Mouse (Mus musculus) forebrain, embryonic 16.5 days (tissue): ENCODE data around the gene Fgf14. TPM values are rescaled to one million over a fixed set of nuclear protein-coding genes. Genes with fewer than 3 reads are reported as not detected.
"Not testable (repeated sequence)": the region's sequence is repeated elsewhere in the genome, so short reads cannot be mapped to it uniquely, and the experiment has no call there.

Source experiments
- ATAC-seq: fragments of 200-750 bp; cut with Nextera tagmentation; 2 replicates; pipeline ENCODE4 v1.8.0; 2017; ENCODE audit warnings: mild to moderate bottlenecking, moderate library complexity
- H3K27ac ChIP-seq: fragments of 300-500 bp; sonication (generic); 2 replicates; pipeline ENCODE4 v1.5.1; 2014; ENCODE audit warnings: low read length, control low read depth
- H3K27me3 ChIP-seq: fragments of 300-500 bp; sonication (generic); replicated peaks from 2 replicates; pipeline ENCODE4 v1.6.1; 2014; ENCODE audit warnings: low read length; ENCODE audit not compliant: control insufficient read depth, insufficient read depth
- H3K36me3 ChIP-seq: fragments of 300-500 bp; sonication (generic); 2 replicates; pipeline ENCODE4 v1.6.1; 2014; ENCODE audit not compliant: control insufficient read depth, insufficient read depth
- H3K4me1 ChIP-seq: fragments of 300-500 bp; sonication (generic); replicated peaks from 2 replicates; pipeline ENCODE4 v1.6.1; 2014; ENCODE audit warnings: low read length; ENCODE audit not compliant: control insufficient read depth, insufficient read depth
- H3K4me2 ChIP-seq: fragments of 300-500 bp; sonication (generic); 2 replicates; pipeline ENCODE4 v1.6.1; 2014; ENCODE audit warnings: mild to moderate bottlenecking, low read length, control low read depth
- H3K4me3 ChIP-seq: fragments of 300-500 bp; sonication (generic); replicated peaks from 2 replicates; pipeline ENCODE4 v1.5.1; 2014; ENCODE audit warnings: mild to moderate bottlenecking, low read length, control low read depth
- H3K9ac ChIP-seq: fragments of 300-500 bp; sonication (generic); replicated peaks from 2 replicates; pipeline ENCODE4 v1.6.1; 2014; ENCODE audit warnings: low read depth, low read length, control low read depth
- H3K9me3 ChIP-seq: fragments of 300-500 bp; sonication (generic); 2 replicates; pipeline ENCODE4 v1.6.1; 2016; ENCODE audit warnings: low read length; ENCODE audit not compliant: control insufficient read depth
- WGBS: fragments of 180-500 bp; shearing (Covaris S2); extraction: QIAGEN DNeasy Blood & Tissue Kit; methylation state at CpG from one replicate; pipeline ENCODE4 v1.1.7; 2014; 5-methylcytosine and 5-hydroxymethylcytosine counted together
- polyA plus RNA-seq: library from polyadenylated mRNA; unstranded; fragments of >200 nt; fragmentation: Nextera tagmentation; extraction: Ambion mirVana; gene quantifications from 2 replicates; pipeline ENCODE4 v1.2.1, GENCODE M21; 2015

The Fgf14 gene
- polyA plus RNA-seq, 1 experiment from 2014 or later: 37.6 TPM

DNA sequence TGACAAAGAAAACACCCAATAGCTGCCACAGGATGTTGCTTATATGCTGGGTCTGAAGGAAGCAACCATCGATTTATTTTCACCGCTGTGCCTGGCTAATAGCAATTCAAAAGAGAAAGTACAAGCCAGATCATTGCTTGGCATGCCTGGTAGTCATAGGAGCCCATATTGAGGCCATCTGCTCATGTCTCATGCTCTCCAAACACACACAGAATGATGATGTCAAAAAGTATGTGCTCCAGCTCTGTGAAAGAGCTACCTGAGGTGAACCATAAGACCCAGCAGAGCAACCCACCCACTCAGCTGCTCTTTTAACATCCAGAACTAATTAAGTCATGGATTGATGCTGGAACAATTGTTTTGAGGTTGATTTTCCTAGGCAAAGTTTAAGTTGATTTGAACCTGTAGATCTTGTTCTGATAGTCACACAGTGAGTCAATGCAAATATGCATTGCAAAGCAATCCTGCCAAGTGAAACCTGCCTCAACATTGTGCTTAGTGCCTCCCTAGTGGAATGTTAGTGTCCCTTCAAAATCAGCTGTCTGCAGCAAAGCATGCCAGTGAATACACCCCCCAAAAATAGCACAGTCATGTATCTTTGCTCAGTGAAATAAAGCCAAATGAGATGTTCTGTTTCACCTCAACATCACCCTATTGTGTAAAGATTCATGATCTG is 70.8 kb downstream of the Fgf14 start:
- no peak overlapping the region for H3K4me2 ChIP-seq
- no peak overlapping the region for H3K4me3 ChIP-seq
- ATAC-seq: peak; percentile 61
- H3K4me1 ChIP-seq: no peaks in the 10 kb centered on the region
- WGBS: 82% methylated on average over 2 of the region's 2 CpGs
- H3K9me3 ChIP-seq: no peaks in the 10 kb centered on the region
- no peaks in the 10 kb centered on the region for H3K36me3 ChIP-seq
- no peaks in the 10 kb centered on the region for H3K27me3 ChIP-seq
- no peak overlapping the region for H3K9ac ChIP-seq
- H3K27ac ChIP-seq: no peak overlapping the region

DNA sequence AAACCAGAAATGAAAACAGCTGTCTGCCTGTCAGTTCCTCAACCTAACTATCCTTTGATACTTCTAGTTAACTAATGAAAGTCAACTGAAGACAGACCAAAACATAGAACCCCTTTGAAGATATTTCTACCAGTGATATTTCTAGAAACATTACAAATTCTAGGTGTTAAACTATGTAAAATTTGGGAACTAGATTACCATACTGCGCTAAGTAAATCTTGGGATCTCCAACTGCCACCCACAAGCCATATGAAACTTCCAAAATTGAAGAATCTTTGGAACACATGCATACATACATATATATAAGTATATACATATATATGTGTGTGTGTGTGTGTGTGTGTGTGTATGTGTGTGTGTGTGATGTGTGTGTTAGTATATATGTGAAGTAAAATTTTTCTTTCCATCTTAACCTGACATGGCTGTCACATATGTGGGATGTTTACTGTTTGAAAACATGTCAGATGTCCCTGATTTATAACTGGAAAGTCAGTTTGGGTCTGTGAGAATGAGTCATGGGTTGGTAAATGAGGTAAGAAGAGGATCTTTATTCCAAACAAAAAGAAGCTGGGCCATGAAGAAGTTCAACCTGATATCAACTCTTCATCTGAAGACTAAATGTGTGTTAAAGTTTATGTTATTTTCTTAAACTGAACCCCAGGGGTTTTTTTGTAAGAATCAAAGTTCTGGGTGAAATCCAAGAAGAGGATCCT is 71.7 kb downstream of the Fgf14 start:
- no peaks in the 10 kb centered on the region for H3K27me3 ChIP-seq
- no peak for ATAC-seq
- H3K4me1 ChIP-seq: no peaks in the 10 kb centered on the region
- H3K27ac ChIP-seq: no peak overlapping the region
- no peak overlapping the region for H3K9ac ChIP-seq
- no peaks in the 10 kb centered on the region for H3K9me3 ChIP-seq
- no peak overlapping the region for H3K4me3 ChIP-seq
- no peaks in the 10 kb centered on the region for H3K36me3 ChIP-seq
- WGBS: 88% methylated on average over 1 of the region's 1 CpGs
- H3K4me2 ChIP-seq: no peak overlapping the region

DNA sequence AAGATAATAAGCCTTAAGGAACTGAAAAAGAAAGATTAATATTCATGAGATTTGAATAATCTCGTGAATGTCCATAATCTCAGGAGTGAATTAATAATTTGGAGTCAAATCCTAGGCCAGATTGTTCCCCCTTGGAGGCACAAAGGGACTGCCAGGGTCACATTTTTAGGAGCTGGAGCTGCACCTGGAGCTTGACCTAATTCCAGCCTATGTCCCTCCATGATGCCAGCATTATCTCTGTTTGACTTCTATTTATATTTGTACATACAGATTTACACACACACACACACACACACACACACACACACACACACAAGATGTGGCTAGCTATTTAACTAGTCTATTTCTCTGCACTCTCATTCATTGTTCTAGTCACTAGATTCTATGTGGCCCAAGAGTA is 100.4 kb downstream of the Fgf14 start:
- Histone ChIP-seq H3K27ac (no peak overlapping the region), H3K9me3 (no peaks in the 10 kb centered on the region)
- no peak for ATAC-seq

DNA sequence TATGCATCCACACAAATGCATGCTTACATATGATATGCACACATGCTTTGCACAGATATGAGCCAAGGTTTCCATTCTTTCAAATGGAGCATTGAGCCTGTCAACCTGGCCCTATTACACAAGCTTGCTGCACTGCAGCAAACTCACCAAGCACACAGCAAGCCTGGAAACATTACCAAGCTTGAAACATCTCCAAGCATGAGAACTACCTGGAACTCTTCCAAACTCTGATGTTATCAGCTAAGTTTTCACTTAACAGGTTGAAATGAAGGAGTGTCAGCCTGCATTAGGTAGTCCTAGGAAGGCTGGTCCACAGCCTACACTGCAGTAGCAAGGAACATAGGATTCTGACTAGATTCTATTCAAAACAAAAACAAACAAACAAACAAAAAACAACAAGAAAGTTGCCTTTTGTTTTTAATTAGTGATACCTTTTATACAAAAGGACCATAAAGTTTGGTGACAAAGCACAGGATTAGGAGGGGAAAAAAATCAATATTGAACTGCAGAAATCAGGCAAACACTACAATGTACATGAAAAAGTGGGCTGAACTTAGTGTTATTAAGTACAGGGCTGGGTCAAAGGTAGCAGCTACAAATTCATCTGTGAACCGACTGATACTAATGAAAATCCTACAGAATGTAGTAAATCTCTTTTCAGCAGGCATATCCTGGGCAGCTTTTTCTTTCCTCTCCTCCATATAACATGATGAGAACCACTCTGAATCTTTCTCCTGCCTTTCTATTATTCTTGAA is 101.6 kb downstream of the Fgf14 start:
- H3K4me2 ChIP-seq: no peak overlapping the region
- H3K27me3 ChIP-seq: no peaks in the 10 kb centered on the region
- H3K9me3 ChIP-seq: no peaks in the 10 kb centered on the region
- no peaks in the 10 kb centered on the region for H3K4me1 ChIP-seq
- WGBS: 85% methylated on average over 1 of the region's 1 CpGs
- no peak overlapping the region for H3K4me3 ChIP-seq
- ATAC-seq: peak; percentile 45; the same call in 1 of the 2 replicates
- no peak overlapping the region for H3K9ac ChIP-seq
- H3K36me3 ChIP-seq: no peaks in the 10 kb centered on the region
- no peak overlapping the region for H3K27ac ChIP-seq

More for the DNA sequence above, 100.4 kb downstream of the Fgf14 start:
- Histone ChIP-seq H3K4me1 (no peaks in the 10 kb centered on the region), H3K4me3 (no peak overlapping the region), H3K4me2 (no peak overlapping the region), H3K27me3 (no peaks in the 10 kb centered on the region), H3K9ac (no peak overlapping the region), H3K36me3 (no peaks in the 10 kb centered on the region)
- 77% methylated on average over 1 of the region's 1 CpGs for WGBS

DNA sequence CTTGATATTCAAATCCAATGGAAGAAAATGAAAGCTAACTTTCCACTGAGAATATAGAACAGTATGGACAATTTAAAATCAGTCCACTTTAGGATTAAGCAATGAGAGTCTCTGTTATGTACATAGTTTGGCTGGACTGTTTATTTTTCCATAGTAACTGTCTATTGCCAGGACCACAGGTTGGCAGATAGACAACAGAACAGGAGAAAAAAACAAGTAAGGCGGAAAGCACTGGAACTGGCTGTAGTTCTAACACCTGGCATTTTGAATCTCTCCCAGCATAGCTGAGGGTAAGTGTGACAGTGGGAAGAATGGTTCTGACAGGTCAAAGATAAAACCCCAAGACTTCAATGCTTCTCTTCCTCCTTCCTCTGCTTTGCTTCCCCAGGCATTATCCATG is 110.5 kb downstream of the Fgf14 start:
- no peak overlapping the region for H3K4me2 ChIP-seq
- ATAC-seq: no peak
- no peaks in the 10 kb centered on the region for H3K36me3 ChIP-seq
- no peak overlapping the region for H3K27ac ChIP-seq
- H3K4me1 ChIP-seq: no peaks in the 10 kb centered on the region
- WGBS: 67% methylated on average over 1 of the region's 1 CpGs
- H3K4me3 ChIP-seq: no peak overlapping the region
- H3K9me3 ChIP-seq: no peaks in the 10 kb centered on the region
- no peak overlapping the region for H3K9ac ChIP-seq
- no peaks in the 10 kb centered on the region for H3K27me3 ChIP-seq

DNA sequence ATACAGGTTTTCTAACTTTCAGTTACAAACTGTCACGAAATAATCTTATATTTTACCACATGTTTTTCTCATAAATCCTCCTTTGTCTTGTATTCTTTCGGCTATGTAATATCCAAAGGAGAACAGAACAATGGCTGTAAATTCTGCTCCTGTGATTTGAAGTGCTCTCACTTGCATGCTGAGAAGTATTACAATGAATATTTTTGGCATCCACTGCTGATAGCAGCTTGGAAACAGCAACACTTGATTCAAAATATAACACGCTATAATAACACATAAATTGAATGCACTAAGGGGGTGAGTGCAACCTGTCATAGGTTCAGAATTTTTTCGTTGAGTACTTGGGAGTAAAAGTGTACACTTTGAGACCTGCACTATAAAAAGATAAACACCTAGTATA is 115.4 kb downstream of the Fgf14 start:
- H3K27ac ChIP-seq: no peak overlapping the region
- WGBS: 75% methylated on average over 4 of the region's 4 CpGs
- H3K9ac ChIP-seq: no peak overlapping the region
- no peaks in the 10 kb centered on the region for H3K9me3 ChIP-seq
- no peak overlapping the region for H3K4me3 ChIP-seq
- no peaks in the 10 kb centered on the region for H3K4me1 ChIP-seq
- no peak overlapping the region for H3K4me2 ChIP-seq
- ATAC-seq: no peak
- no peaks in the 10 kb centered on the region for H3K27me3 ChIP-seq
- H3K36me3 ChIP-seq: no peaks in the 10 kb centered on the region

DNA sequence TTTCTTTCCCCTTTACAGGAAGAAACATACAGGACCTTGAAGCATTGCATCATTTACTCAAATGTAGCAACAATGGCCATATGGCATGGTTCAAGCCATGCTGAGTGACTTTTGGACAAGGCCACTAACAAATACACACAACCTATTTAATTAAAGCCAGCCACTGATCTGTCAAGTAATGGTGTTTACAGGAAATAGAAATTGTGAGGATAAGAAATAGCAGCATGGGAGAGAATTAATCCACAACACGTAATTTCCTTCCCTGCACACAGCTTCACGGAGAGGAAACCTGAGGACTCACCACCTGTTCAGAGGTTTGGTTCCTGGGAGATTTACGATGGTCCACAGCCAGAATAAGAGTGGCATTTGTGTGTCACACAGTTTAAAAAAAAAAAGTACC is 140.8 kb downstream of the Fgf14 start:
- no peaks in the 10 kb centered on the region for H3K27me3 ChIP-seq
- H3K27ac ChIP-seq: no peak overlapping the region
- no peaks in the 10 kb centered on the region for H3K4me1 ChIP-seq
- no peak overlapping the region for H3K4me3 ChIP-seq
- no peak overlapping the region for H3K4me2 ChIP-seq
- no peak for ATAC-seq
- H3K9ac ChIP-seq: no peak overlapping the region
- H3K9me3 ChIP-seq: no peaks in the 10 kb centered on the region
- 81% methylated on average over 3 of the region's 3 CpGs for WGBS
- H3K36me3 ChIP-seq: no peaks in the 10 kb centered on the region

DNA sequence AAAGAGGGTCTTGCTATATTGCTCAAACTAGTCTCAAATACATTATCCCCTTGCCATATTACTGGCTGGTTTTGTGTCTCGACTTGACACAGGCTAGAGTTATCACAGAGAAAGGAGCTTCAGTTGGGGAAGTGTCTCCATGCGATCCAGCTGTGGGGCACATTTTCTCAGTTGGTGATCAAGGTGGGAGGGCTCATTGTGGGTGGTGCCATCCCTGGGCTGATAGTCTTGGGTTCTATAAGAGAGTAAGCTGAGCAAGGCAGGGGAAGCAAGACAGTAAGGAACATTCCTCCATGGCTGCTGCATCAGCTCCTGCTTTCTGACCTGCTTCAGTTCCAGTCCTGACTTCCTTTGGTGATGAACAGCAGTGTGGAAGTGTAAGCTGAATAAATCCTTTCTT is 141.6 kb downstream of the Fgf14 start:
- H3K4me1 ChIP-seq, H3K27me3 ChIP-seq, H3K9me3 ChIP-seq, ATAC-seq, H3K4me3 ChIP-seq, H3K9ac ChIP-seq, H3K27ac ChIP-seq, H3K4me2 ChIP-seq, H3K36me3 ChIP-seq: not testable (repeated sequence)
- WGBS: 81% methylated on average over 2 of the region's 2 CpGs

DNA sequence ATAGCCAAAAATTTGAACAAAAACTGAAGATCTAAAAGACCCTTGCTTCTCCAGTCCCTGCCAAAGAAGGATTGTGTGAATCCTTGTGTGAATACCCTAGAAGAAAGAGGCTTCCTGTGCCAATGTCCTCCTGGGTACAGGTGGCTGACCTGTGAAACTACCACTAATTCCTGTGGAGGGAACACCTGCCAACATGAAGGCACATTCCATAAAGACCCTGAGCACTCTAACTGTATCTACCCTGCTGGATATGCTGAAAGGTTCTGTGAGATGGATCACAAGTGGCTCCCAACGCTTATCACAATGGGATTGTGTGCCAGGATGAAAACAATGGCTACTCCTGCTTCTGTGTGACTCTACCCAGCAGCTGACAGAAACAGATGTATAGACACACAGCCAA is 144.9 kb downstream of the Fgf14 start:
- Histone ChIP-seq H3K4me3 (no peak overlapping the region), H3K27ac (no peak overlapping the region), H3K27me3 (no peaks in the 10 kb centered on the region), H3K9ac (no peak overlapping the region), H3K9me3 (no peaks in the 10 kb centered on the region), H3K36me3 (no peaks in the 10 kb centered on the region), H3K4me1 (no peaks in the 10 kb centered on the region), H3K4me2 (no peak overlapping the region)
- ATAC-seq: no peak
- WGBS: 76% methylated on average over 1 of the region's 1 CpGs
